ENCODE assay signal across 8 mouse cellular contexts in genomic region chr12:85339243-85339729, GRCm38 (mm10). TPM values are rescaled to one million over a fixed set of nuclear protein-coding genes. Genes with fewer than 3 reads are reported as not detected.
DNase-seq lines count a peak whose midpoint lies in the region; ATAC-seq and TF ChIP-seq lines count a peak whose summit lies in the region.

Gene Nek9, minus strand, starts transcription at chr12:85339362.

- peak; percentile 88 for ATAC-seq in frontal cortex, adult (ENCODE audit: low TSS enrichment)
- peak; percentile 93 for ATAC-seq in lung, postnatal 0 days

- peak; percentile 98 for DNase-seq in MN1 (ENCODE audit: low spot score)
- peak; percentile 92 for DNase-seq in cerebellum, adult 9-10 months
- DNase-seq in hindbrain, embryonic 10.5 days (ENCODE audit: low spot score): peak; percentile 95
- DNase-seq in layer of hippocampus, adult 9-11 months: peak; percentile 91
- DNase-seq in lung, postnatal 0 days (ENCODE audit: low spot score): peak; percentile 96
- DNase-seq in ovary, postnatal 14 days (ENCODE audit: low spot score): peak; percentile 88
- DNase-seq in thymus, postnatal 14 days: peak; percentile 94

- TF ChIP-seq CTCF in lung, postnatal 0 days (IDR thresholded peaks at IDR 0.05): peak; percentile 20; the same call in 1 of the 2 replicates

- peak within 1 kb of the TSS; percentile 83 for H3K4me2 ChIP-seq in lung, postnatal 0 days (replicated peaks; ENCODE audit: low read depth, low read length)

- H3K27ac ChIP-seq in hindbrain, embryonic 10.5 days: peak within 1 kb of the TSS; percentile 97
- peak within 1 kb of the TSS; percentile 92 for H3K27ac ChIP-seq in lung, postnatal 0 days (ENCODE audit: low read length)

- H3K4me3 ChIP-seq in hindbrain, embryonic 10.5 days: peak within 1 kb of the TSS; percentile 83
- H3K4me3 ChIP-seq in lung, postnatal 0 days (ENCODE audit: low read depth, low read length): peak within 1 kb of the TSS; percentile 95

- peak within 1 kb of the TSS; percentile 75 for H3K9ac ChIP-seq in lung, postnatal 0 days (replicated peaks; ENCODE audit: low read depth)

- TF ChIP-seq EP300 in lung, postnatal 0 days (IDR thresholded peaks at IDR 0.05): no peak

- H3K36me3 ChIP-seq in hindbrain, embryonic 10.5 days: peaks cover 44% of the 10 kb centered on the region
- H3K36me3 ChIP-seq in lung, postnatal 0 days (ENCODE audit: insufficient read depth, low read length): peaks cover 12% of the 10 kb centered on the region; the same call in 1 of the 2 replicates

- no peaks in the 10 kb centered on the region for H3K9me3 ChIP-seq in hindbrain, embryonic 10.5 days
- H3K9me3 ChIP-seq in lung, postnatal 0 days (ENCODE audit: low read length): no peaks in the 10 kb centered on the region

- under 1% methylated on average over 36 of the region's 36 CpGs for WGBS in hindbrain, embryonic 10.5 days
- under 1% methylated on average over 31 of the region's 36 CpGs for WGBS in lung, postnatal 0 days

- no peaks in the 10 kb centered on the region for H3K27me3 ChIP-seq in hindbrain, embryonic 10.5 days (ENCODE audit: insufficient read depth, poor library complexity, severe bottlenecking)
- no peaks in the 10 kb centered on the region for H3K27me3 ChIP-seq in lung, postnatal 0 days (replicated peaks; ENCODE audit: insufficient read depth, low read length)

- H3K4me1 ChIP-seq in hindbrain, embryonic 10.5 days (replicated peaks): peaks cover 31% of the 10 kb centered on the region
- peaks cover 4% of the 10 kb centered on the region; the same call in 1 of the 2 replicates for H3K4me1 ChIP-seq in lung, postnatal 0 days (ENCODE audit: insufficient read depth, low read depth, low read length)

RNA-seq across cellular contexts. Expression of gene Nek9, which starts in this region (rescaled TPM):
- polyA plus RNA-seq in hindbrain, embryonic 10.5 days (2016; fragmentation: Nextera tagmentation; extraction: Ambion mirVana): 16.9 and 22.8 TPM in 2 replicates
- 11.1 and 11.5 TPM in 2 replicates for polyA plus RNA-seq in lung, postnatal 0 days (2015; fragmentation: Nextera tagmentation; extraction: Ambion mirVana)

Comparison
In these comparisons a context has a peak if more than half of its experiments do, and no peak if none do; other contexts are left out.
1. Peak in every context shown above with its lines: DNase-seq, ATAC-seq, H3K4me3 ChIP-seq and H3K27ac ChIP-seq.